Mouse (Mus musculus): Measurements from ENCODE around the gene Olfr1154.

Gene Olfr1154

GRCm38 (mm10) chr2:87905066-87905465 lies at the start of gene Olfr1154:
TSS of gene Olfr1154 (minus strand) at chr2:87905166.
- in situ Hi-C loops (cut with MboI, MseI) = no loop called here

GRCm38 (mm10) chr2:87953000-87953399 lies 48.0 kb upstream of the Olfr1154 start, which contains the start of gene Olfr1156:
TSS of gene Olfr1156 (minus strand) at chr2:87953100.
- in situ Hi-C loops (cut with MboI, MseI) = no loop called here

- in situ Hi-C loops (cut with MboI, MseI) = no loop called here
These were observed 40.1 kb upstream of the Olfr1154 start, which contains the start of gene Olfr1155 for GRCm38 (mm10) chr2:87945037-87945436. TSS of gene Olfr1155 (minus strand) at chr2:87945137.

- in situ Hi-C loops (cut with MboI, MseI) = no loop called here
These were observed 10.3 kb downstream of the Olfr1154 start, which contains the start of gene Olfr1153 for GRCm38 (mm10) chr2:87894662-87895061. TSS of gene Olfr1153 (plus strand) at chr2:87894962.

GRCm38 (mm10) chr2:87866192-87866591 lies 38.8 kb downstream of the Olfr1154 start, which contains the start of gene Olfr1152:
TSS of gene Olfr1152 (plus strand) at chr2:87866492.
- in situ Hi-C loops (cut with MboI, MseI) = no loop called here

GRCm38 (mm10) chr2:87855562-87855961 lies 49.4 kb downstream of the Olfr1154 start, which contains the start of gene Olfr1151:
TSS of gene Olfr1151 (plus strand) at chr2:87855862.
- in situ Hi-C loops (cut with MboI, MseI) = no loop called here
